Mouse (Mus musculus): ENCODE measurements at regions not wholly inside any gene's neighbourhood (a gene's known extent, or its start where the extent isn't known, plus 50 kb on each side); places are given as distances from the start of the nearest gene placed in this dataset.

DNA sequence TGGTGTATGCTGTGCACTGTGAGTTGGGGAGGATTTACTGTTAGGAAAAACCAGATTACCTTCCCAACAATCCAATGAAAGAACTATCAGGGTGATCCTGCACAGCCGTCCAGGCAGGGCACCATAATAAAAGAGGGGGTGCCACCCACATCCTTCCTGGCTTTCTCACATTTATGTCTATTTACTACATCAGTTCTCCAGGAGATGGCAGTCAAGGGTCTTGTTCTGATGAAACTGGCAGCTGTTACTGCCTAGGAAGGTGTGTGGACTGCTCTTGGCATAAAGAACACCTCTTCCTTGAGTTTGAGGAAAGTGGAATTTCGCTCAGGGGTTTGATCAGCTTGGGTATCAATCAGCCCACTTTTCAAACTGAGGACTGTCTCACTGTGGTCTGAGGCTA, 54.6 kb upstream of the Tbx5 start:
- Histone ChIP-seq H3K4me2 (replicated peaks) (no peak overlapping the region), H3K4me1 (no peaks in the 10 kb centered on the region), H3K9ac (no peak overlapping the region), H3K9me3 (no peaks in the 10 kb centered on the region), H3K4me3 (no peak overlapping the region), H3K27ac (no peak overlapping the region), H3K36me3 (no peaks in the 10 kb centered on the region), H3K27me3 (replicated peaks) (peaks cover 6% of the 10 kb centered on the region; the same call in 1 of the 2 replicates)
- WGBS, result 20% methylated on average over 2 of the region's 2 CpGs
- ATAC-seq (ENCODE audit: low FRiP score, low read depth), result no peak

DNA sequence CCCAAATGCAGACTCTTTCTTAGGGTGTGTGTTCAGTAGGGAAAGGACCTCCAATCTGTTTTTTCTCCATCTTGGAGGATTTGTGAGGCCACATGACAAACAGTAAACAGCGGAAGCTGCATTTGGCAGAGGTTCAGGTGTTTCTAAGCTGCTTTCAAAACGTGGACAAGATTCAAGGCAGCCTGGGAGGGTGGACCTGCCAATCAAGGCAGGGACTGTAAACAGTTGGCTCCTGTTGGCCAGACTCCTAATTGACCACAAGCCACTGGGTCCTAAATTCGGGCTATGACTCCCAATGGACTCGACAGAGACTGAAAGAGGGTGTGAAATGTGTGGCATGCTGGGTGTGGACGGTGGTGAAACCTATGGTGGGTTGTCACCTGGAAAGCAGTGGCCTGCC, 51.1 kb upstream of the Tbx5 start:
- no peak overlapping the region for H3K4me2 ChIP-seq (replicated peaks)
- peaks cover 6% of the 10 kb centered on the region; the same call in 1 of the 2 replicates for H3K27me3 ChIP-seq (replicated peaks)

More for the DNA sequence above, 51.1 kb upstream of the Tbx5 start:
- Histone ChIP-seq H3K36me3 (no peaks in the 10 kb centered on the region), H3K27ac (no peak overlapping the region), H3K9me3 (0 out of 2 replicates have a peak, but pooled peaks cover 6% of the 10 kb centered on the region), H3K9ac (no peak overlapping the region), H3K4me1 (no peaks in the 10 kb centered on the region), H3K4me3 (no peak overlapping the region)
- ATAC-seq (ENCODE audit: low FRiP score, low read depth), result no peak
- WGBS, result 65% methylated on average over 5 of the region's 5 CpGs

All from neural tube, embryonic 12.5 days (tissue).